Mouse (Mus musculus) ES-Bruce4 (cell line): ENCODE measurements around the gene Degs1.

ENCODE experiments used
- CTCF ChIP-seq: IDR thresholded peaks from one replicate; pipeline ENCODE4 v1.8.1; 2011; ENCODE audit warnings: low read depth, low read length
- POLR2A ChIP-seq: IDR thresholded peaks from one replicate; pipeline ENCODE4 v1.8.1; 2011; ENCODE audit warnings: low read length; ENCODE audit not compliant: insufficient read depth

GRCm38 (mm10) chr1:182271130-182271529 lies 11.5 kb downstream of the Degs1 start:
- TF ChIP-seq CTCF = no peak
- TF ChIP-seq POLR2A = no peak
